Mouse (Mus musculus) limb, embryonic 15.5 days (tissue): ENCODE measurements at regions not wholly inside any gene's neighbourhood (a gene's known extent, or its start where the extent isn't known, plus 50 kb on each side); places are given as distances from the start of the nearest gene placed in this dataset. TPM values are rescaled to one million over a fixed set of nuclear protein-coding genes. Genes with fewer than 3 reads are reported as not detected.

ENCODE experiments used
- ATAC-seq: fragments of 200-750 bp; cut with Nextera tagmentation; 2 replicates; pipeline ENCODE4 v1.8.0; 2017; ENCODE audit warnings: low read depth, moderate TSS enrichment; ENCODE audit not compliant: insufficient number of reproducible peaks, low FRiP score, low TSS enrichment
- H3K27ac ChIP-seq: fragments of 300-500 bp; sonication (generic); 2 replicates; pipeline ENCODE4 v1.5.1; 2015; ENCODE audit warnings: moderate library complexity, mild to moderate bottlenecking, inconsistent platforms
- H3K27me3 ChIP-seq: fragments of 300-500 bp; sonication (generic); 2 replicates; pipeline ENCODE4 v1.6.1; 2015; ENCODE audit warnings: inconsistent platforms
- H3K36me3 ChIP-seq: fragments of 300-500 bp; sonication (generic); 2 replicates; pipeline ENCODE4 v1.6.1; 2015; ENCODE audit warnings: inconsistent platforms
- H3K4me1 ChIP-seq: fragments of 300-500 bp; sonication (generic); 2 replicates; pipeline ENCODE4 v1.6.1; 2015; ENCODE audit warnings: inconsistent platforms
- H3K4me2 ChIP-seq: fragments of 300-500 bp; sonication (generic); 2 replicates; pipeline ENCODE4 v1.6.1; 2015; ENCODE audit warnings: mild to moderate bottlenecking, inconsistent platforms
- H3K4me3 ChIP-seq: fragments of 300-500 bp; sonication (generic); 2 replicates; pipeline ENCODE4 v1.5.1; 2015; ENCODE audit warnings: mild to moderate bottlenecking, inconsistent platforms
- H3K9ac ChIP-seq: fragments of 300-500 bp; sonication (generic); 2 replicates; pipeline ENCODE4 v1.6.1; 2015; ENCODE audit warnings: inconsistent platforms
- H3K9me3 ChIP-seq: fragments of 300-500 bp; sonication (generic); 2 replicates; pipeline ENCODE4 v1.6.1; 2016; ENCODE audit warnings: inconsistent platforms
- WGBS: fragments of 180-500 bp; shearing (Covaris S2); methylation state at CpG from one replicate; pipeline ENCODE4 v1.1.7; 2015; 5-methylcytosine and 5-hydroxymethylcytosine counted together
- microRNA-seq: library from miRNA; unstranded; fragments of <30 nt; microRNA quantifications from one replicate; pipeline ENCODE4, GENCODE M21; 2016

- ATAC-seq, result no peak
- Histone ChIP-seq H3K27ac (no peak overlapping the region), H3K36me3 (no peaks in the 10 kb centered on the region), H3K4me2 (no peak overlapping the region), H3K9ac (no peak overlapping the region), H3K9me3 (no peaks in the 10 kb centered on the region), H3K27me3 (no peaks in the 10 kb centered on the region), H3K4me1 (no peaks in the 10 kb centered on the region), H3K4me3 (no peak overlapping the region)
- WGBS, result 76% methylated on average over 2 of the region's 2 CpGs
These were observed 461.8 kb upstream of the Slc8a1 start for GRCm38 (mm10) chr17:82199981-82200380.

- no peaks in the 10 kb centered on the region for H3K4me1 ChIP-seq
- no peak overlapping the region for H3K4me2 ChIP-seq
- H3K9me3 ChIP-seq, result no peaks in the 10 kb centered on the region
- H3K9ac ChIP-seq, result no peak overlapping the region
- no peaks in the 10 kb centered on the region for H3K36me3 ChIP-seq
- no peak overlapping the region for H3K4me3 ChIP-seq
- 38% methylated on average over 5 of the region's 5 CpGs for WGBS
- H3K27me3 ChIP-seq, result no peaks in the 10 kb centered on the region
- no peak for ATAC-seq
- no peak overlapping the region for H3K27ac ChIP-seq
These were observed 461.0 kb upstream of the Slc8a1 start for GRCm38 (mm10) chr17:82199031-82199642.

- no peak overlapping the region for H3K4me2 ChIP-seq
- no peaks in the 10 kb centered on the region for H3K9me3 ChIP-seq
- 72% methylated on average over 2 of the region's 2 CpGs for WGBS
- H3K27me3 ChIP-seq, result no peaks in the 10 kb centered on the region
- H3K4me1 ChIP-seq, result no peaks in the 10 kb centered on the region
- no peak for ATAC-seq
- H3K9ac ChIP-seq, result no peak overlapping the region
- H3K4me3 ChIP-seq, result no peak overlapping the region
- H3K36me3 ChIP-seq, result no peaks in the 10 kb centered on the region
- H3K27ac ChIP-seq, result no peak overlapping the region
These were observed 446.1 kb upstream of the Slc8a1 start for GRCm38 (mm10) chr17:82184261-82184660.

- Histone ChIP-seq H3K27me3 (no peaks in the 10 kb centered on the region), H3K4me2 (no peak overlapping the region), H3K4me1 (no peaks in the 10 kb centered on the region), H3K4me3 (no peak overlapping the region), H3K36me3 (no peaks in the 10 kb centered on the region), H3K9ac (no peak overlapping the region), H3K27ac (no peak overlapping the region), H3K9me3 (no peaks in the 10 kb centered on the region)
- WGBS, result 72% methylated on average over 1 of the region's 1 CpGs
- no peak for ATAC-seq
These were observed 433.0 kb upstream of the Slc8a1 start for GRCm38 (mm10) chr17:82171216-82171615.

GRCm38 (mm10) chr17:82153446-82153845 lies 415.3 kb upstream of the Slc8a1 start:
- WGBS, result 43% methylated on average over 2 of the region's 2 CpGs
- Histone ChIP-seq H3K9ac (no peak overlapping the region), H3K4me2 (no peak overlapping the region), H3K27me3 (no peaks in the 10 kb centered on the region), H3K4me3 (no peak overlapping the region), H3K27ac (no peak overlapping the region), H3K9me3 (no peaks in the 10 kb centered on the region), H3K4me1 (no peaks in the 10 kb centered on the region), H3K36me3 (no peaks in the 10 kb centered on the region)
- ATAC-seq, result no peak

GRCm38 (mm10) chr17:82134843-82135242 lies 396.7 kb upstream of the Slc8a1 start:
- no peak overlapping the region for H3K27ac ChIP-seq
- WGBS, result 90% methylated on average over 3 of the region's 3 CpGs
- H3K4me3 ChIP-seq, result no peak overlapping the region
- H3K27me3 ChIP-seq, result no peaks in the 10 kb centered on the region
- H3K9ac ChIP-seq, result no peak overlapping the region
- H3K4me2 ChIP-seq, result no peak overlapping the region
- H3K9me3 ChIP-seq, result no peaks in the 10 kb centered on the region
- no peaks in the 10 kb centered on the region for H3K4me1 ChIP-seq
- H3K36me3 ChIP-seq, result no peaks in the 10 kb centered on the region
- no peak for ATAC-seq

- no peak overlapping the region for H3K27ac ChIP-seq
- no peaks in the 10 kb centered on the region for H3K9me3 ChIP-seq
- H3K36me3 ChIP-seq, result no peaks in the 10 kb centered on the region
- no peak overlapping the region for H3K4me2 ChIP-seq
- H3K4me1 ChIP-seq, result no peaks in the 10 kb centered on the region
- H3K9ac ChIP-seq, result no peak overlapping the region
- no peaks in the 10 kb centered on the region for H3K27me3 ChIP-seq
- H3K4me3 ChIP-seq, result no peak overlapping the region
- WGBS, result 83% methylated on average over 3 of the region's 3 CpGs
- ATAC-seq, result no peak
These were observed 394.8 kb upstream of the Slc8a1 start for GRCm38 (mm10) chr17:82132941-82133340.

- 86% methylated on average over 3 of the region's 3 CpGs for WGBS
- Histone ChIP-seq H3K9me3 (no peaks in the 10 kb centered on the region), H3K4me2 (no peak overlapping the region), H3K36me3 (no peaks in the 10 kb centered on the region), H3K4me1 (no peaks in the 10 kb centered on the region), H3K4me3 (no peak overlapping the region), H3K27ac (no peak overlapping the region), H3K9ac (no peak overlapping the region), H3K27me3 (no peaks in the 10 kb centered on the region)
- ATAC-seq, result no peak
These were observed 349.0 kb upstream of the Slc8a1 start for GRCm38 (mm10) chr17:82087141-82087540.

- no peak for ATAC-seq
- Histone ChIP-seq H3K4me2 (no peak overlapping the region), H3K27ac (no peak overlapping the region), H3K4me3 (no peak overlapping the region), H3K36me3 (no peaks in the 10 kb centered on the region), H3K4me1 (no peaks in the 10 kb centered on the region), H3K27me3 (no peaks in the 10 kb centered on the region), H3K9me3 (no peaks in the 10 kb centered on the region), H3K9ac (no peak overlapping the region)
These were observed 342.1 kb upstream of the Slc8a1 start for GRCm38 (mm10) chr17:82080301-82080700.

Small RNA genes in the stretch of these regions (microRNA-seq; reads per million reads assigned to microRNA genes)
- gene Gm23400 (not detected), gene Gm27359 (not detected)
